In genomic region chr12:27984261-27984841, GRCm38 (mm10) we compare ENCODE assay signal across 22 mouse cellular contexts.
DNase-seq lines count a peak whose midpoint lies in the region; ATAC-seq lines count a peak whose summit lies in the region.
"Had no signal": no experiment of that assay in that cellular context is flagged by ENCODE, and none has a peak within 500 bp of the region (broad histone marks: within the 10 kb centered on the region; RNA-seq: fewer than 3 reads in every experiment).

No protein-coding gene starts in this region.

- no peak overlapping the region for H3K4me2 ChIP-seq in forebrain, embryonic 14.5 days (ENCODE audit: low read length)
- H3K4me2 ChIP-seq: embryonic facial prominence, embryonic 13.5 days; hindbrain, embryonic 13.5 days; intestine, embryonic 15.5 days had no signal

- no peaks in the 10 kb centered on the region for H3K36me3 ChIP-seq in forebrain, embryonic 14.5 days (ENCODE audit: control insufficient read depth, insufficient read depth, low read length)
- no peaks in the 10 kb centered on the region for H3K36me3 ChIP-seq in forebrain, embryonic 10.5 days (replicated peaks)
- H3K36me3 ChIP-seq: embryonic facial prominence, embryonic 13.5 days; heart, embryonic 10.5 days; hindbrain, embryonic 13.5 days; intestine, embryonic 15.5 days had no signal

- 66% methylated on average over 3 of the region's 3 CpGs for WGBS in forebrain, embryonic 14.5 days
- 88% methylated on average over 3 of the region's 3 CpGs for WGBS in forebrain, embryonic 10.5 days

- H3K4me1 ChIP-seq in forebrain, embryonic 14.5 days (ENCODE audit: control insufficient read depth, insufficient read depth, low read length) = peaks cover 3% of the 10 kb centered on the region; the same call in 1 of the 2 replicates
- H3K4me1 ChIP-seq in forebrain, embryonic 10.5 days = no peaks in the 10 kb centered on the region
- H3K4me1 ChIP-seq: embryonic facial prominence, embryonic 13.5 days; hindbrain, embryonic 13.5 days; intestine, embryonic 15.5 days had no signal

- H3K27me3 ChIP-seq in forebrain, embryonic 14.5 days (replicated peaks; ENCODE audit: control insufficient read depth, insufficient read depth, low read length) = no peaks in the 10 kb centered on the region
- no peaks in the 10 kb centered on the region for H3K27me3 ChIP-seq in forebrain, embryonic 10.5 days (ENCODE audit: poor library complexity, severe bottlenecking)
- H3K27me3 ChIP-seq: embryonic facial prominence, embryonic 13.5 days; hindbrain, embryonic 13.5 days; intestine, embryonic 15.5 days; Patski had no signal

- H3K9ac ChIP-seq in forebrain, embryonic 14.5 days (ENCODE audit: low read length) = no peak overlapping the region
- H3K9ac ChIP-seq: embryonic facial prominence, embryonic 13.5 days; hindbrain, embryonic 13.5 days; intestine, embryonic 15.5 days had no signal

- no peaks in the 10 kb centered on the region for H3K9me3 ChIP-seq in forebrain, embryonic 14.5 days (replicated peaks; ENCODE audit: control insufficient read depth, low read length)
- no peaks in the 10 kb centered on the region for H3K9me3 ChIP-seq in forebrain, embryonic 10.5 days
- H3K9me3 ChIP-seq: embryonic facial prominence, embryonic 13.5 days; heart, embryonic 10.5 days; hindbrain, embryonic 13.5 days; intestine, embryonic 15.5 days had no signal

- no peak overlapping the region for H3K27ac ChIP-seq in forebrain, embryonic 14.5 days (ENCODE audit: low read depth, low read length)
- H3K27ac ChIP-seq in forebrain, embryonic 10.5 days = no peak overlapping the region
- H3K27ac ChIP-seq: embryonic facial prominence, embryonic 13.5 days; heart, embryonic 10.5 days; hindbrain, embryonic 13.5 days; intestine, embryonic 15.5 days had no signal

- H3K4me3 ChIP-seq in forebrain, embryonic 14.5 days (ENCODE audit: low read depth, low read length) = no peak overlapping the region
- no peak overlapping the region for H3K4me3 ChIP-seq in forebrain, embryonic 10.5 days
- H3K4me3 ChIP-seq: embryonic facial prominence, embryonic 13.5 days; heart, embryonic 10.5 days; hindbrain, embryonic 13.5 days; intestine, embryonic 15.5 days had no signal

- DNase-seq in forebrain, embryonic 14.5 days (ENCODE audit: low spot score) = peak; percentile 69
- DNase-seq in forebrain, embryonic 10.5 days (ENCODE audit: extremely low spot score, low spot score) = no peak
- DNase-seq in layer of hippocampus, adult 11-12 months (ENCODE audit: low spot score) = peak; percentile 47
- no peak for DNase-seq in layer of hippocampus, postnatal 25 days (ENCODE audit: extremely low spot score in 1 of 2, low spot score in 1 of 2)
- DNase-seq in layer of hippocampus, adult 8-10 months (ENCODE audit: low spot score in 2 of 2) = peak; percentile 31 to 32
- DNase-seq in layer of hippocampus, postnatal 36 days = peak; percentile 43 to 49
- no peak for DNase-seq in kidney, adult 11 months
- DNase-seq in MN1 (ENCODE audit: low spot score) = no peak
- DNase-seq: adrenal gland, postnatal 25 days; cerebellum, adult 11 months; cerebellum, adult 9-10 months; cerebellum, postnatal 36 days; gastrocnemius, postnatal 10 days; heart, adult 18-20 months; heart, postnatal 10 days; heart, postnatal 4 days had no signal

- peak; percentile 44; the same call in 1 of the 2 replicates for ATAC-seq in forebrain, embryonic 14.5 days
- ATAC-seq: activated CD4-positive, CD25-positive, alpha-beta regulatory T cell, adult 4 months; intestine, embryonic 15.5 days; Patski had no signal

Comparison
In these comparisons a context has a peak if more than half of its experiments do, and no peak if none do; other contexts are left out.
1. DNase-seq: peak in forebrain, embryonic 14.5 days (single experiment), layer of hippocampus, adult 11-12 months (single experiment), layer of hippocampus, adult 8-10 months (2 of 2) and layer of hippocampus, postnatal 36 days (2 of 2); none in forebrain, embryonic 10.5 days (single experiment), layer of hippocampus, postnatal 25 days (0 of 2), kidney, adult 11 months (single experiment) and MN1 (single experiment).